Mouse (Mus musculus): ENCODE results near the gene Zfp148.

DNA sequence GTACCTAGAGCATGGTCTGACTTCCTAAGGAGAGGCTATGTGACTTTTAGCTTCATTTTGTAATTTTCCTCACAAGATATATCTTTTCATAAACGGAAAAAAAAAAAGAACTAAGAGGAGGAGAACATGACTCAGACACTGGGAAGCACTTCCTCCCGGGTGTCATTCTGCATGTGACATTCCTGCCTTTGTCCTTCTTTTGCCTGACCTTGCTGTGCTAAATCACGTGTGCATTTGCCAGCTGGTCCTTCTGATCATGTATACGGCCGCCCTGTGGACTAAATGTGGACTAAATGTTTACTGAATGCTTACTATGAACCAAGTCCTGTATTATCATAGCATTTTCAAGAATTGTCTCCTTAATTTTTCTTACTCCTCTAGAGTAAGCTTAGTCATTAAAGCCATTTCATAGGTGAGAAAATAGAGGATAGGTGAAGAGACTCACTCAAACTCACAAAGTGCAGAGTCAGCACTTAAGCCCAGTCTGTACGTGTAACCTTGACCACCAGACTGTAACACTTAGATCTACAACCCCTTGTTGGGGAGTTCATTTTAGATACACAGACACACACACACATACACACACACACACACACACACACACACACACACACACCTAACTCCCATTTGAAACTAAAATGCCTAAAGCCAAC, 139.4 kb downstream of the Zfp148 start:
- no peak for TF ChIP-seq POLR2A (IDR thresholded peaks at IDR 0.05; ENCODE audit: insufficient read depth, low read depth, low read length)
- no peak for TF ChIP-seq CTCF (IDR thresholded peaks at IDR 0.05)
- TF ChIP-seq EP300 (IDR thresholded peaks at IDR 0.05; ENCODE audit: insufficient read depth, low read depth, low read length): no peak
